Mouse (Mus musculus) heart, embryonic 12.5 days (tissue): Measurements from ENCODE around the gene Sez6l. TPM values are rescaled to one million over a fixed set of nuclear protein-coding genes. Genes with fewer than 3 reads are reported as not detected.

Experiments used
- ATAC-seq: fragments of 200-750 bp; cut with Nextera tagmentation; 2 replicates; pipeline ENCODE4 v1.8.0; 2017; ENCODE audit warnings: moderate TSS enrichment, moderate library complexity; ENCODE audit not compliant: insufficient number of reproducible peaks, low FRiP score
- H3K27ac ChIP-seq: fragments of 300-500 bp; sonication (generic); 2 replicates; pipeline ENCODE4 v1.5.1; 2016; ENCODE audit warnings: mild to moderate bottlenecking, moderate library complexity; ENCODE audit not compliant: poor library complexity, severe bottlenecking
- H3K27me3 ChIP-seq: fragments of 300-500 bp; sonication (generic); replicated peaks from 2 replicates; pipeline ENCODE4 v1.6.1; 2016; ENCODE audit warnings: mild to moderate bottlenecking, moderate library complexity
- H3K36me3 ChIP-seq: fragments of 300-500 bp; sonication (generic); 2 replicates; pipeline ENCODE4 v1.6.1; 2016; ENCODE audit warnings: mild to moderate bottlenecking, moderate library complexity
- H3K4me1 ChIP-seq: fragments of 300-500 bp; sonication (generic); replicated peaks from 2 replicates; pipeline ENCODE4 v1.6.1; 2016; ENCODE audit warnings: mild to moderate bottlenecking
- H3K4me2 ChIP-seq: fragments of 300-500 bp; sonication (generic); 2 replicates; pipeline ENCODE4 v1.6.1; 2016; ENCODE audit warnings: mild to moderate bottlenecking, moderate library complexity
- H3K4me3 ChIP-seq: fragments of 300-500 bp; sonication (generic); 2 replicates; pipeline ENCODE4 v1.5.1; 2016; ENCODE audit warnings: mild to moderate bottlenecking
- H3K9ac ChIP-seq: fragments of 300-500 bp; sonication (generic); 2 replicates; pipeline ENCODE4 v1.6.1; 2016; ENCODE audit warnings: mild to moderate bottlenecking, moderate library complexity
- H3K9me3 ChIP-seq: fragments of 300-500 bp; sonication (generic); replicated peaks from 2 replicates; pipeline ENCODE4 v1.6.1; 2016; ENCODE audit warnings: mild to moderate bottlenecking, moderate library complexity
- WGBS: fragments of 180-500 bp; shearing (Covaris S2); methylation state at CpG from one replicate; pipeline ENCODE4 v1.1.7; 2016; 5-methylcytosine and 5-hydroxymethylcytosine counted together
- polyA plus RNA-seq: library from polyadenylated mRNA; unstranded; fragments of >200 nt; fragmentation: Nextera tagmentation; extraction: Ambion mirVana; gene quantifications from 2 replicates; pipeline ENCODE4 v1.2.1, GENCODE M21; 2016

Gene Sez6l
- polyA plus RNA-seq, 1 experiment from 2014 or later = 0.31 TPM

DNA sequence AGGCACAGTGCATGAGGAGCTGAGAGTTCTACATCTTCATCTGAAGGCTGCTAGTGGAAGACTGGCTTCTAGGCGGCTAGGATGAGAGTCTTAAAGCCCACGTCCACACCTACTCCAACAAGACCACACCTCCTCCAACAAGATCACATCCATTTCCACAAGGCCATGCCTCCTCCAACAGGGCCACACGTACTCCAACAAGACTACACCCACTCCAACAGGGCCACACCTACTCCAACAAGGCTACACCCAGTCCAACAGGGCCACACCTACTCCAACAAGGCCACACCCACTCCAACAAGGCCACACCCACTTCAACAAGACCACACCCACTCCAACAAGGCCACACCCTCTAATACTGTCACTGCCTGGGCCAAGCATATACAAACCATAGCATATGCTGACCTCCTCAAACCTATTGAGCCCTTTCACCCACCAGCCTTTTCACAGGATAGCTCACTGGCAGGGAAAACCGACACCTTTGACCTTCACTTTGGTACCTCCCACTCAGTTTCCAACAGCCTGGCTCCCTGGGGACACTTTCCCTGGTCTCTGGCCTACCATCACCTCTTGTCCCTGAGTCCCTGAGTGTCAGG, 107.9 kb downstream of the Sez6l start:
- Histone ChIP-seq H3K27ac (no peak overlapping the region), H3K4me1 (no peaks in the 10 kb centered on the region), H3K4me2 (no peak overlapping the region), H3K36me3 (no peaks in the 10 kb centered on the region), H3K4me3 (no peak overlapping the region), H3K9me3 (no peaks in the 10 kb centered on the region; the same call in 1 of the 2 replicates), H3K9ac (no peak overlapping the region), H3K27me3 (peaks cover 59% of the 10 kb centered on the region)
- WGBS = 64% methylated on average over 4 of the region's 4 CpGs
- peak; percentile 53; the same call in 1 of the 2 replicates for ATAC-seq

DNA sequence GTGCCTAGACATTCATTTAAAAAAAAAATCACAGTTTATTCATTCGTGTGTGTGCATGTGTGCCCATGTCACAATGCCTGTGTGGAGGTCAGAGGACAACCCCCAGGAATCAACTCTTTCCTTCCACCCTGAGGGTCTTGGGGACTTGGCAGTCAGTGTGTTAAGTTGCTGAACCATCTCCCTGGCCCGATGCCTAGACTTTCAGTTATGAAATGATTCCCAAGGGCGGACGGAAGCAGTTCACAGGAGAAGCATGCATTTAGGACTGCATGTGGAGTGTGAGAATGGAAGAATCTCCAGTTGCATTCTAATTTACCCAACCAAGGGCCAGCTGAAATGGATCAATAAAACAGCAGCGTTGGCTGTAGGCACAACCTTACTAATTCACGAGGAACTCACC, 110.7 kb downstream of the Sez6l start:
- H3K27me3 ChIP-seq = peaks cover 50% of the 10 kb centered on the region

DNA sequence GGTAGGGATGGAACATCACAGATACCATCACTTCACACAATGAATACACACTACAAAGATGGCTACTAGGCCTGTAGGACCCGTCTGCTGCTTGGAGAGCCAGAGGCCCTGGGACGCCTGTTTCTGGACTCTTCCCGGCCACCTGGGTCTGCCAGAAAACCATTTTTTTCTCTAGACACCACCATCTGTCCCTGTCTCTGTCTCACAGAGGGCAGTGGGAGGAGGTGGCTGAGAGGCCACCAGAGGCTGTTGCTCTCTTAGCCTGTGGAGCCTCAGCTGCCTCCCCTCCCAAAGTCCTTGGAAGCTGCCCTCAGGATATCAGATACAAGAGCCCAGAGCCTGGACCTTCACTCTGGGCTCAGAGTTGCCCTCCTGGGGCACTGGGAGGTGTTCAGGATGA, 117.1 kb downstream of the Sez6l start:
- no peaks in the 10 kb centered on the region; the same call in 1 of the 2 replicates for H3K9me3 ChIP-seq
- no peak overlapping the region for H3K4me3 ChIP-seq
- WGBS = 60% methylated on average over 3 of the region's 3 CpGs
- H3K4me2 ChIP-seq = no peak overlapping the region
- H3K27ac ChIP-seq = no peak overlapping the region
- ATAC-seq = no peak
- H3K27me3 ChIP-seq = peaks cover 86% of the 10 kb centered on the region
- no peak overlapping the region for H3K9ac ChIP-seq
- H3K36me3 ChIP-seq = no peaks in the 10 kb centered on the region
- H3K4me1 ChIP-seq = 0 out of 2 replicates have a peak, but pooled peaks cover 4% of the 10 kb centered on the region

More for the DNA sequence above, 110.7 kb downstream of the Sez6l start:
- WGBS = 66% methylated on average over 6 of the region's 6 CpGs
- Histone ChIP-seq H3K9ac (no peak overlapping the region), H3K4me2 (no peak overlapping the region), H3K27ac (no peak overlapping the region), H3K9me3 (no peaks in the 10 kb centered on the region; the same call in 1 of the 2 replicates), H3K36me3 (no peaks in the 10 kb centered on the region), H3K4me3 (no peak overlapping the region), H3K4me1 (no peaks in the 10 kb centered on the region)
- no peak for ATAC-seq

DNA sequence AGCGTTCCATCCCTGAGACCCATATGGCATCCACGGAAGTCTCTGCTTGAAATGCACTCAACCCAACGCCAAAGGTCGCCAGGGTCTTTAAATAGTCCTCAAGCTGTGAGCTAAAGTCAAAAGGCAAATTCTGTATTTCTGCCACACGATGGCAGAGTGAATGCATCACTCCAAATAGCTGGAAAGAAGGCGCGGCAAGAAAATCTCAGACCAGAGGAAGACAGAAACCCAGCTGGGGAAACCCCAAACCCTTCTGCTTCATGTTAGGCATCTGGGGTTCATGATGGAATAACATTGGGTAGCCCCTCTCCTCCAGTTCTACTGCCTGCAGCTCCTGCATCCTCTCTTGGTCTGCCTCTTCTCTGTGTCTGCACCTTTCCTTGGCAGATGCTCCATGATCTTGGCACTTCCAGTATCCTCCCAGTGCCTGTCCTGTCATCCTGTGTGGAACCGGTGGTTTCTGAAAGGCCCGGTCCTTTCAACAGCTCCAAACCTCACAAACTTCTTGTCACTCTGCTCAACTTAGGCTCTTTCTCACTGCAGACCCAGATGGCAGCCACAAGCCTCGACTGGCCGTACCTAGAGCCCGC, 121.9 kb downstream of the Sez6l start:
- H3K4me2 ChIP-seq = no peak overlapping the region
- no peaks in the 10 kb centered on the region; the same call in 1 of the 2 replicates for H3K9me3 ChIP-seq
- ATAC-seq = no peak
- 60% methylated on average over 12 of the region's 12 CpGs for WGBS
- peaks cover 79% of the 10 kb centered on the region for H3K27me3 ChIP-seq
- H3K9ac ChIP-seq = no peak overlapping the region
- H3K27ac ChIP-seq = no peak overlapping the region
- H3K4me1 ChIP-seq = 0 out of 2 replicates have a peak, but pooled peaks cover 1% of the 10 kb centered on the region
- H3K4me3 ChIP-seq = no peak overlapping the region
- H3K36me3 ChIP-seq = no peaks in the 10 kb centered on the region

DNA sequence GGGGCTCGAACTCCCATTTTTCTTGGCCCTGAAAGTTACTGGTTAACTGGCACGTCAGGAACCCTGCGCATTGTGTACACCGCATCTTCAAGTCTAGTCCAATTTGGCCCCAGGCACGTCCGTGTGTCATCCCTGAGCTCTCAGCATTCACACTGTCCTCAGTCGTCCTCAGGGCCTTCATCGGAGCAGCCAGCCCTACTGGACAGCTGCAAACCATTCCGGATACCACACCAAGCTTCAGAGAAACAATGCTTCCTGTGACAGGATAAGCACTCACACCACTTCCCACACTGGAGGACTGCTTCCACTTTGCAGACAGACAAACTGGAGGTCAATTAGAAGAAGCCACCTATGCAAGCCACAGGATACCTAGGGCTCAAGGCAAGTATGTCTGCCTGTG, 123.9 kb downstream of the Sez6l start:
- 64% methylated on average over 9 of the region's 9 CpGs for WGBS
- ATAC-seq = no peak
- Histone ChIP-seq H3K36me3 (no peaks in the 10 kb centered on the region), H3K9me3 (no peaks in the 10 kb centered on the region; the same call in 1 of the 2 replicates), H3K27ac (no peak overlapping the region), H3K27me3 (peaks cover 81% of the 10 kb centered on the region), H3K4me1 (no peaks in the 10 kb centered on the region), H3K4me3 (no peak overlapping the region), H3K4me2 (no peak overlapping the region), H3K9ac (no peak overlapping the region)

DNA sequence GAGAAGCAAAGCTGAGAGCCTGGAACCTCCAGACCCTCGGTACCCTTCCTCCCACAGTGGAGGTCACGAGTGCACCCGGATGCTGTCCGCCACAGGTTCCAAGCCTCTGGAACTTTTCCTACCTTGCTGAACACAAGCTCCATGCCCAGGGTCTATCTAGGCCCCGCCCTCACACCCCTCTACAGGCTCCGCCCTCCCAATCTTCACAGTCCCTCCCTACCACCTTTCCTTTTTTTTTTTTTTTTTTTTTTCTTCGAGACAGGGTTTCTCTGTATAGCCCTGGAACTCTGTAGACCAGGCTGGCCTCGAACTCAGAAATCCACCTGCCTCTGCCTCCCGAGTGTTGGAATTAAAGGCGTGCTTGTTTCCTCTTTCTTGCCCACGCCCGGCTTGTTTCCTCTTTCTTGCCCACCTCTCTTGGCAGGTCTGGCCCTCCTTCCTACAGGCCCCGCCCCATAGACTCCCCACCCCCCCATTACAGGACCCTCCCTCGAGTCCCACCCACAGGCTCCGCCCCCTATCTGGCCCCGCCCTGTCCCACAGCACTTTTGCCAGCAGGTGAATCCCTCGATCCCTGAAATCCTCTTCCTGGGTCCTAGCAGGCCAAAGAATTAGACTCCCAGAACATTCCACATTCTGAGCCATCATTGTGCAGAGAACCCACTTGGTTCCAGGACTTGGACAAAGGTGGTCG, 128.1 kb downstream of the Sez6l start, which contains the start of gene Gm6588:
Gm6588 (plus strand) TSS at position 680 of the 694 bp plus-strand sequence.
- Histone ChIP-seq H3K27ac (no peak within 1 kb of the TSS), H3K27me3 (peaks cover 71% of the 10 kb centered on the region), H3K9ac (no peak within 1 kb of the TSS), H3K36me3 (no peaks in the 10 kb centered on the region), H3K4me2 (no peak within 1 kb of the TSS), H3K9me3 (no peaks in the 10 kb centered on the region), H3K4me3 (no peak within 1 kb of the TSS), H3K4me1 (no peaks in the 10 kb centered on the region)
- WGBS = 57% methylated on average over 16 of the region's 18 CpGs
- no peak for ATAC-seq

DNA sequence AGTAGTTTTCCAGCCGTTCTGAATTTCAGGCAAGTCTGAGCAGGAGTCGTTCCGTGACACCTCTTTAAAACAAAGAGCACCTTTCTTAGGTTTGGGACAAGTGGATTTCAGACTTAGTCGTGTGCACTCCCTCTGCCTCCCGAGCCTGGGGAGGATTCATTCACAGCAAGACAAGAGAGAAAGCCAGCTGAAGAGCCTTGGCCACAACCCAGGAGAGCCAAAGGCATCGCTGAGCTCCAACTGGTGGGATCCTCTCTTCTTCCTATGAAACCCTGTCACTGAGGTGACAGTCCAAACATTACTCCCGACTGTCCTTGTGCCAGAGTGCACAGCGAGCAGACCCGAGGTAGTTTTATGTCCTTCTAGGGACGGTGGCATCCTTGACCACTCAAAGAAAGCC, 138.4 kb downstream of the Sez6l start:
- no peak for ATAC-seq
- no peak overlapping the region for H3K27ac ChIP-seq
- 54% methylated on average over 10 of the region's 10 CpGs for WGBS
- peaks cover 86% of the 10 kb centered on the region for H3K27me3 ChIP-seq
- H3K4me2 ChIP-seq = no peak overlapping the region
- H3K36me3 ChIP-seq = no peaks in the 10 kb centered on the region
- H3K4me1 ChIP-seq = no peaks in the 10 kb centered on the region
- no peak overlapping the region for H3K9ac ChIP-seq
- H3K9me3 ChIP-seq = no peaks in the 10 kb centered on the region
- no peak overlapping the region for H3K4me3 ChIP-seq

DNA sequence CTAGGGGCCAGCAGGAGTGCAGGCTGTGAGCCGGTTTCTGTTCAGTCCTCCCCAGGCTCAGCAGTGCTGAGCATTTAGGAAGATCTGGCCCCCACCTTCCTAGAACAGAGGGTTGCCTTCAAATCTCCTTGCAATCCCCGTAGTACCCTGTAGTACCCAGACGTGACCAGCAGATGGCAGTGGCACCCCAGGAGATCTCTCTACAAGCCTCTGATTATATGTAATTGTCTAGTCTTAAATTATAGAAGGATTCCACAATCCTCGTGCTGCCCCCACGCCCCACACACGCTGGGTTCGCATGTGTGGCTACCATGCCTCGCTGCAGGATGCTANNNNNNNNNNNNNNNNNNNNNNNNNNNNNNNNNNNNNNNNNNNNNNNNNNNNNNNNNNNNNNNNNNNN, 144.0 kb downstream of the Sez6l start:
- Histone ChIP-seq H3K27ac (no peak overlapping the region), H3K4me1 (no peaks in the 10 kb centered on the region), H3K27me3 (peaks cover 90% of the 10 kb centered on the region), H3K4me2 (no peak overlapping the region), H3K4me3 (no peak overlapping the region), H3K9me3 (no peaks in the 10 kb centered on the region), H3K36me3 (no peaks in the 10 kb centered on the region), H3K9ac (no peak overlapping the region)
- 3% methylated on average over 8 of the region's 8 CpGs for WGBS
- no peak for ATAC-seq

DNA sequence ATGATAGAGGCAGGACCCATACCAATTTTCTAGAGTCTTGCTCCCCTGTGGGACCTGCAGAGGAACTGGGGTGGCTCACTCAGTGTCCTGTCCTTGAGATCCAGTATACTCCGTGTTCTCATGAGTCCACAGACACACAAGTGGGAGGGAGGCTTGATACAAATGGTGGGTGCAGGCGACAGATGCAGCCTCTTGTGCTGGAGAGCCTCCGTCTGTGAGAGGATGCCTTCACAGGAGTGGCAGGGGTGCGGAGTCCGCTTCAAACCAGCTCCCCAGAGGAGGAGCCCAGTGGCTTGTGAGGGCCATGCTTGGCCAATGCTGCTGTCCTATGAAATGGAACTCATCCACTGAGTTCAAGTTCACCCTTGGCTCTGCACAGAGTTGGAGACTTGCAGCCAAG, 145.0 kb downstream of the Sez6l start:
- H3K9me3 ChIP-seq = no peaks in the 10 kb centered on the region
- no peak overlapping the region for H3K4me3 ChIP-seq
- H3K9ac ChIP-seq = no peak overlapping the region
- no peaks in the 10 kb centered on the region for H3K4me1 ChIP-seq
- H3K27me3 ChIP-seq = peaks cover 91% of the 10 kb centered on the region
- no peak overlapping the region for H3K4me2 ChIP-seq
- 72% methylated on average over 5 of the region's 5 CpGs for WGBS
- no peak for ATAC-seq
- no peaks in the 10 kb centered on the region for H3K36me3 ChIP-seq
- H3K27ac ChIP-seq = no peak overlapping the region

DNA sequence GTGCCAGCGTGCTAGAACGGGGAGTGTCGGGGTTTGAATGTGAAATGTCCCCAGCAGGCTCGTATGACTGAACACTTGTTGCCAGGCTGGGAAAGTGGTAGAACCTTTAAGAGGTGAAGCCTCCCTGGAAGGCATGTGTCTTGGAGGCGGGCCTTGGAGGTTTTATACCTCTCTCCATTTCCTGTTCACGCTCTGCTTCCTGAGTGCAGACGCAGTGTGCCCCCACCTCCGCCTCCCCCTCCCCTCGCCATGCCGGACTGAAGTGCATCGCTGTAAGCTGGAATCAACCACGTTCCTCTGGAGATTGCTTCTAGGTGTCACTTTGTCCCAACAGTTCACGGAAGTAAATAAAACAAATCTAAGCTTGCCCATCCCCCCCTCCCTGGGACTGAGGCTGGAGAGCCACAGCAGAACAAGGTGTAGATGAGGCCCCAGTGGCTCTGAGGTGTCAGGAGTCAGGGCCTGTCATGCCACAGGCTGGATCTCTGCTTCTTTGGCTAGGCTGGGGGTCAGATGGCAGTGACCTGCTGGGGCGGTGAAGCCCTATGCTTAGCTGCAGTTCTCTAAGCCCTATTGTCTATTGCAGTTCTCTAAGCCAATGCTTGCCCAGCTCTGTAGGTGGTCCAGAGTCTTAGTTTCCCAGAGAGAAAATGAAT, 145.7 kb downstream of the Sez6l start:
- Histone ChIP-seq H3K27ac (no peak overlapping the region), H3K36me3 (no peaks in the 10 kb centered on the region), H3K9ac (no peak overlapping the region), H3K4me1 (no peaks in the 10 kb centered on the region), H3K27me3 (peaks cover 91% of the 10 kb centered on the region), H3K9me3 (no peaks in the 10 kb centered on the region), H3K4me3 (no peak overlapping the region), H3K4me2 (no peak overlapping the region)
- WGBS = 38% methylated on average over 14 of the region's 14 CpGs
- ATAC-seq = no peak

DNA sequence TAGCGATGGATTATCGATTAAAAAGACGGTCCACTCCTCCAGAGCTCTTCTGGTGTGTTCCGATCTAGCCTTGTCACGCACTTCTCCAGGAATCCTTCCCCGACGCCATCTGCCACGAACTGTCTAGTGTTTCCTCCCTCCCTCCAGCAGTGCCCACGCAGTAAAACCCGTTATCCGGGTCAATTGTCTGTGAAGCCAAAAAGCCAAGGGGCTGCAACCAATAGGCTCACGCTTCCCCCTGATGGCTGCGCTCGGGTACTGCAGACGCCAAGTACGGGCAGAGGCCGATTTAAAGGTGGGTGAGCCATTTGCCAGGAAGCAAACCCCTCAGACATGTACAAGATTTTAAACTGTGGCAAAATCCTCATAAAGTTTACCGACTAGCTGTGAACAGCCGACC, 148.0 kb downstream of the Sez6l start:
- no peaks in the 10 kb centered on the region for H3K9me3 ChIP-seq
- no peak overlapping the region for H3K4me2 ChIP-seq
- no peaks in the 10 kb centered on the region for H3K4me1 ChIP-seq
- no peak overlapping the region for H3K4me3 ChIP-seq
- no peak for ATAC-seq
- H3K36me3 ChIP-seq = no peaks in the 10 kb centered on the region
- 14% methylated on average over 19 of the region's 19 CpGs for WGBS
- H3K27ac ChIP-seq = no peak overlapping the region
- peaks cover 92% of the 10 kb centered on the region for H3K27me3 ChIP-seq
- H3K9ac ChIP-seq = no peak overlapping the region
